Comparison of ENCODE assay signal across 8 mouse cellular contexts in genomic region chr13:12537971-12538370, GRCm38 (mm10). TPM values are rescaled to one million over a fixed set of nuclear protein-coding genes. Genes with fewer than 3 reads are reported as not detected.
A peak's percentile ranks its signal among the peaks of the same experiment; 100 is the strongest.
DNase-seq lines count a peak whose midpoint lies in the region; ATAC-seq and TF ChIP-seq lines count a peak whose summit lies in the region.

No protein-coding gene starts in this region.

- DNase-seq in hindbrain, postnatal 0 days (ENCODE audit: low spot score), result no peak
- peak; percentile 85 for DNase-seq in CD4-positive, CD25-positive, alpha-beta regulatory T cell, adult 2 months (ENCODE audit: low read depth, low spot score)
- DNase-seq in T-cell, adult 2 months (ENCODE audit: low spot score), result peak; percentile 58
- peak; percentile 84 for DNase-seq in induced T-regulatory cell, adult 2 months (ENCODE audit: low read depth)
- peak; percentile 59 for DNase-seq in lung, postnatal 25 days (ENCODE audit: low spot score)
- peak; percentile 82 for DNase-seq in thymus, postnatal 14 days
- no peak for DNase-seq in hindbrain, embryonic 10.5 days (ENCODE audit: low spot score)

- H3K9ac ChIP-seq in hindbrain, postnatal 0 days (replicated peaks; ENCODE audit: low read length), result no peak overlapping the region
- no peak overlapping the region for H3K9ac ChIP-seq in hindbrain, embryonic 13.5 days

- WGBS in hindbrain, postnatal 0 days, result 75% methylated on average over 6 of the region's 6 CpGs
- WGBS in hindbrain, embryonic 13.5 days, result 74% methylated on average over 6 of the region's 6 CpGs
- WGBS in hindbrain, embryonic 10.5 days, result 78% methylated on average over 6 of the region's 6 CpGs

- no peaks in the 10 kb centered on the region for H3K36me3 ChIP-seq in hindbrain, postnatal 0 days (ENCODE audit: insufficient read depth, low read length)
- no peaks in the 10 kb centered on the region for H3K36me3 ChIP-seq in hindbrain, embryonic 13.5 days
- H3K36me3 ChIP-seq in hindbrain, embryonic 10.5 days, result no peaks in the 10 kb centered on the region

- no peak overlapping the region for H3K27ac ChIP-seq in hindbrain, postnatal 0 days
- no peak overlapping the region for H3K27ac ChIP-seq in hindbrain, embryonic 13.5 days
- no peak overlapping the region for H3K27ac ChIP-seq in hindbrain, embryonic 10.5 days

- ATAC-seq in hindbrain, postnatal 0 days, result no peak
- no peak for ATAC-seq in hindbrain, embryonic 13.5 days (ENCODE audit: low FRiP score)

- TF ChIP-seq CTCF in hindbrain, postnatal 0 days (IDR thresholded peaks at IDR 0.05; ENCODE audit: low read depth), result peak; percentile 43

- H3K4me3 ChIP-seq in hindbrain, postnatal 0 days (ENCODE audit: low read length), result no peak overlapping the region
- H3K4me3 ChIP-seq in hindbrain, embryonic 13.5 days, result no peak overlapping the region
- no peak overlapping the region for H3K4me3 ChIP-seq in hindbrain, embryonic 10.5 days

- H3K4me1 ChIP-seq in hindbrain, postnatal 0 days (ENCODE audit: insufficient read depth, low read length), result 0 out of 2 replicates have a peak, but pooled peaks cover 5% of the 10 kb centered on the region
- H3K4me1 ChIP-seq in hindbrain, embryonic 13.5 days (replicated peaks), result peaks cover 11% of the 10 kb centered on the region
- peaks cover 12% of the 10 kb centered on the region for H3K4me1 ChIP-seq in hindbrain, embryonic 10.5 days (replicated peaks)

- no peaks in the 10 kb centered on the region for H3K9me3 ChIP-seq in hindbrain, postnatal 0 days (ENCODE audit: low read length)
- H3K9me3 ChIP-seq in hindbrain, embryonic 13.5 days, result no peaks in the 10 kb centered on the region
- peaks cover 4% of the 10 kb centered on the region; the same call in 1 of the 2 replicates for H3K9me3 ChIP-seq in hindbrain, embryonic 10.5 days

- no peaks in the 10 kb centered on the region for H3K27me3 ChIP-seq in hindbrain, postnatal 0 days (ENCODE audit: insufficient read depth, low read length)
- H3K27me3 ChIP-seq in hindbrain, embryonic 13.5 days, result peaks cover 13% of the 10 kb centered on the region; the same call in 1 of the 2 replicates
- H3K27me3 ChIP-seq in hindbrain, embryonic 10.5 days (ENCODE audit: insufficient read depth, poor library complexity, severe bottlenecking), result no peaks in the 10 kb centered on the region

- H3K4me2 ChIP-seq in hindbrain, postnatal 0 days (ENCODE audit: low read depth, low read length), result no peak overlapping the region
- no peak overlapping the region for H3K4me2 ChIP-seq in hindbrain, embryonic 13.5 days

RNA-seq across cellular contexts. Expression of gene Edaradd, which starts 17.7 kb away (rescaled TPM):
- 1.5 TPM in 2 replicates for total RNA-seq in hindbrain, postnatal 0 days (2014; rRNA removed)
- polyA plus RNA-seq in hindbrain, postnatal 0 days (2015; fragmentation: Nextera tagmentation; extraction: Ambion mirVana), result 1.2 TPM in 2 replicates
- polyA plus RNA-seq in hindbrain, embryonic 13.5 days (2015; fragmentation: Nextera tagmentation; extraction: Ambion mirVana), result 0.93 and 1.6 TPM in 2 replicates
- polyA plus RNA-seq in hindbrain, embryonic 10.5 days (2016; fragmentation: Nextera tagmentation; extraction: Ambion mirVana), result 1.1 TPM in 2 replicates

RNA-seq across cellular contexts. Expression of gene Ero1lb, which starts 27.7 kb away (rescaled TPM):
- total RNA-seq in hindbrain, postnatal 0 days (2014; rRNA removed), result 12.2 and 16.7 TPM in 2 replicates
- polyA plus RNA-seq in hindbrain, postnatal 0 days (2015; fragmentation: Nextera tagmentation; extraction: Ambion mirVana), result 10.7 and 11.4 TPM in 2 replicates
- polyA plus RNA-seq in hindbrain, embryonic 13.5 days (2015; fragmentation: Nextera tagmentation; extraction: Ambion mirVana), result 15.1 and 16.2 TPM in 2 replicates
- polyA plus RNA-seq in hindbrain, embryonic 10.5 days (2016; fragmentation: Nextera tagmentation; extraction: Ambion mirVana), result 7.8 and 10.7 TPM in 2 replicates

Comparison
In these comparisons a context has a peak if more than half of its experiments do, and no peak if none do; other contexts are left out.
1. DNase-seq: peak in CD4-positive, CD25-positive, alpha-beta regulatory T cell, adult 2 months (single experiment), T-cell, adult 2 months (single experiment), induced T-regulatory cell, adult 2 months (single experiment), lung, postnatal 25 days (single experiment) and thymus, postnatal 14 days (single experiment); none in hindbrain, postnatal 0 days (single experiment) and hindbrain, embryonic 10.5 days (single experiment).